Mouse (Mus musculus): ENCODE data around the gene Prkn. TPM values are rescaled to one million over a fixed set of nuclear protein-coding genes. Genes with fewer than 3 reads are reported as not detected.

Gene Prkn
- polyA plus RNA-seq, 1 experiment = 1.3 TPM

DNA sequence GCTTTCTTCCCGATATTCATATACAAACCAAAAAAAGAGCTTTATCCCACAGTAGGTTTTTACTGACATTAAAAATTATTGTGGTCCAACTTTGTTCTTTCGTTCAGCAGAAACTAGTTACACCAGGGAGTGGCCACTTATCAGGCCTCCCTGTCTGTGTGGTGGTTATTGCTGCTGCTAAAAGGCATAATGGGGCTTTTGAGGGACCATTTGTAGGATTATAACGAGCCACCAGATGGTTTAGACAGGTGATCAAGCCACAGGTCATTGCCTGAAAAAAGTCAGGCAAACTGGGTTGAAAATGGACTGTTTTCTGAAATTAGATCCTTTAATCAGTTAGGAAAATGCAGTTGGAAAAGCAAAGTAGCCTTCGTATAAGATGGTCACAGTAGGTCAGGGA, 444.1 kb downstream of the Prkn start:
- TF ChIP-seq GATA1 (IDR thresholded peaks at IDR 0.05; ENCODE audit: low read length) = no peak

DNA sequence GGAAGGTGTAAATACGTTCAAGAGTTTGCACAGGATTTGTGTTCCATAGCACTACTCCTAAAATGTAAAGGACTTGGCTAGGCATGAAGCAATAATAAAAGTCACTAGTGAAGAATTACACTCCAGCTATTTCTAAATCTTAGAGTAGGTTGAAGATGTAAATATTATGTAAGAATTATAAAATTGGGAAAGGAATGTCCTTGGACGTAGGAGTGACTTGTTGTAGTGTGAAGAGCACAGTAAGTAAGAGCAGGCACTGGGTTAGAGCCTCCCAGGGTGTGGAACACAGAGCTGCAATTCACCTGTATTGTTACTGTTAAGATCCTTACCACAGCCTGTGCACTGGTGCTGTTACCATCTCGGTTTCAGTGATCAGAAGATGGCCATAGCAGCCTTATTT, 450.0 kb downstream of the Prkn start:
- no peak for TF ChIP-seq GATA1 (IDR thresholded peaks at IDR 0.05; ENCODE audit: low read length)

DNA sequence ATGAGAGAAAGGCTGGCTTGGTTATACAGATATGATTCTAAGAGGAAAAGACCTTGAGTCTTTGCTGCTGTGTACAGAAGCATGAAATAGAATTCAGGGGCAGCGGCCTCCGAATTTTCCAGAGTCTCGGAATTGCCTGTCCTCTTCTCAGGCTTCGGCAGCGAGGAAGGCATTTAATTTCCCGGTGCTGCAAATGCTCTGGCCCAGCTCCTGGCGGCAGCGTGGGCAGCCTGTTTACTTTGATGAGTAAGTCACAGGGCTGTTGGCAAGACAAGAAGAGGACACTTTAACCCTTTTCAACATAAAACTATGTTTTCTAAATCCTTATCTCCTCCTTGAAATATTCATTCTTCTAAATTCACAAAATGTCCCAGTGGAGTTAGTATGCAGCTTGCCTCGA, 462.9 kb downstream of the Prkn start:
- no peak for TF ChIP-seq GATA1 (IDR thresholded peaks at IDR 0.05; ENCODE audit: low read length)

DNA sequence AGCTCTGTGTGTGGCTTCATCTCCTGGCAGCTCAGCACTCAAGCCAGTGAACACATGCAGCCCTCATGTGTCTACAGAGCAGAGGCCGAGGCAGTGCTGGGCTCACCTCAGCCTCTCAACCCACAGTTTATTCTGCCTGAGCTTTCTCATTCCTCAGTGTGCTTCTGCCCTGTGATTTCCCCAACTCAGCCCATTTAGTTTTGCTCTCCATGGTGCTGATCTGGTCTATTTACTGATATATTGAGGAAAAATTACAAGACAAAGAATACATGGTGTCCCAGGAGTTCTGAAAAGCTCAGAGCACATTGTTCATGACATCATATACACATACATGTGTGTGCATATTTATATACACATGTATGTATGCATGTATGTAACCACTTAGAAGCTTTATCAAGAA, 469.7 kb downstream of the Prkn start:
- TF ChIP-seq GATA1 (IDR thresholded peaks at IDR 0.05; ENCODE audit: low read length) = no peak

DNA sequence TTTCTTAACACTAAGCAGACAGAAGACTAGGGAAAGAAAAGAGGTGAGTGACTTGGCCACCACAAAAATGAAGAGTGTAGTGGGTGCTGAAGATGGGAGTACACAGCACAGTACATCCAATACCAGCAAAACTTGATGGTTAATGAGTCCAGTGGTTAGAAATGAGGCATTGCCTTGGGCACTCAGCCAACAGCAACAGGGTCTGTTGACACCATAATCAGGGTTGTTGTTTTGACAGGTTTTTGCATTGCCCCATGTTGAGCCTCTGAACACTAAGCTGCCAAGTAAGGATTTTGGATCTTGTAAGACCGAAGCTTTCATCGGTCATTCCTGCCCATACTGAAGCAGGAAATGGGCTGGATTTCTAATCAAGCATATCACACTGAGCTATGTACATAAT, 474.0 kb downstream of the Prkn start:
- TF ChIP-seq GATA1 (IDR thresholded peaks at IDR 0.05; ENCODE audit: low read length) = no peak

DNA sequence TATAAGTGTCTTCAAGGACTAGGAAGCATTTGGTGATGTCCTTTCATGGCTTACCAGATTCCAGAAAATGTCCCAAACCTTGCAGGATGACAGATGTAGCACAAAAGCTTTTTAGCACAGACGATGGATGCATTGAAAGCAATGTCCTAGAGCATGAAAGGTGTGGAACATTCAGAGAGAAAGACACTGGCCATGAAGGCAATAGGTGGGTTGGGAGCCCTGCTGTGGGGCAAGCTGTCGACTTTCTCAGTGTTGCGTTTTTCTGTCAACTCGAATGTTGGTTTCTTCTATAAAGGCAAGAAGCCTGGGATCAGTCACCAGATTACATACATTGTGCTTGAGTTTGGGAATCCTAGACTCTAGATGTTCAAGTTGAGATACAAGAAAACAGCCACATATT, 475.5 kb downstream of the Prkn start:
- TF ChIP-seq GATA1 (IDR thresholded peaks at IDR 0.05; ENCODE audit: low read length) = no peak

DNA sequence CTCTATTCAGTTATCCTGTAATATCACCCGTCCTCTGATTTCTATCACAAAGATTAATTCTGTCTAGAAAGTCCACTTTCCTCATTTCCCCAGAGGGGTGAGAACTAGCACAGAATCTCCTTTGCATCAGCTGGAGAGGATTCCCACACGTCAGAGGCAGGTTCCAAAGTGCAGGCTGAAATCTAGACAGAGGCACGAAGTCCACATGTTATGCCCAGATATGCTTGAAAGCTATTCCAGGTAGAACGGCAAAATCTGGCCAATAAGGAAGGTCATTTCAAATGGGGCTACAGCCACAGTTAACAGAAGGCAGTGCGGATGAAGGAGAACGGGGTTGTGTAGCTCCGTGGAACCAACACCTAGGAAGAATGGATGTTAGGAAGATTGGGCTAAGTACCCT, 478.8 kb downstream of the Prkn start:
- no peak for TF ChIP-seq GATA1 (IDR thresholded peaks at IDR 0.05; ENCODE audit: low read length)

DNA sequence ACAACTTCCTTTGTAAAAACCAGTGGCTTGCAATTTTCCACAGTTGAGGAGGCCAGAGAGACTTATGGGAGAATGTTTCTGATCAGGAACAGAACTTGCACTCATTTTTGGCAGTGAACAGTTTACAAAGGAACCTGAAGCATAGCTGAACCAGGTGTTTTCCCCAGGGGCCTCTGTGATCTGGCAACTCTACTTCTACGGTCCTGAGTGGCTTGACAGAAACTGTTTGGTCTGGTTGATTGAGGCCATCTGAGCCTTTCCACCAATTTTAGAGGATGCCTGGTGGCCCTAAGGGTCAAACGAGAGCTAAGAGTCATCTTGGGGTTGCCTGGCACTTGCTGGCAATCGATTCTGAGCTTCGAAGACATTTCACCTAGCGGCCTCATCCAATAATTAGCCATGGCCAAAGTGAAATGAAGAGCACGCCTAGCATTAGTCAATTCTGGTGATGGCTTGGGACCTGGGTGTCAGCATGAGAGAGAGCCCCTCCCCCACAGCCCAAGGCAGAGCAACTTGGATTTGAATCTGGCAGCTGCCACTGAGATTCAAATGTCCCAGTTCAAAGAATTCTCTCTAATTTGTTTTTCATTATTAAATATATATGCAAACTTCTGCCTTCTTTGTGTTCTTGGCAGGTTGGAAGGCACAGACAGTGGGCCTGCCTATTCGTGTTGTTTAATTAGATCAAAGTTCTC, 479.6 kb downstream of the Prkn start:
- no peak for TF ChIP-seq GATA1 (IDR thresholded peaks at IDR 0.05; ENCODE audit: low read length)

DNA sequence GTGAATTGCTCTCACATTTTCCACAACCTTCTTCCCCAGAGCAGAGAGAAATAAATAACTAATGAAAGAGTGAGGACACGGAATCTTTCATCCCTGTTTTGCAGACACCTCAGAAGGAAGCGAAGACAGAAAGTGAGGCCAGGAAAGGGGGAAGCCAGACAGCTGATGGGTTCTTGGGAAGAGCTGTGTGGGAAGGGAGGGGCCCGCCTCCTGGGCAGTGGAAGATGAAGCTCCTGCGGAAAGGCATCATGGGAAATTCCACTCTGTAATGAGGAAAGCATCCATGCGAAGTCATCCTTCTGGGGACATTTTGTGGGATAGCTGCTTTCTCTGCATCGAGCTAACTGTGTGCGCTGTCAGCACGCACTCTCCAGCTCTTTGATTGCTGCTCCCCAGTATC, 491.9 kb downstream of the Prkn start:
- TF ChIP-seq GATA1 (IDR thresholded peaks at IDR 0.05; ENCODE audit: low read length) = no peak

DNA sequence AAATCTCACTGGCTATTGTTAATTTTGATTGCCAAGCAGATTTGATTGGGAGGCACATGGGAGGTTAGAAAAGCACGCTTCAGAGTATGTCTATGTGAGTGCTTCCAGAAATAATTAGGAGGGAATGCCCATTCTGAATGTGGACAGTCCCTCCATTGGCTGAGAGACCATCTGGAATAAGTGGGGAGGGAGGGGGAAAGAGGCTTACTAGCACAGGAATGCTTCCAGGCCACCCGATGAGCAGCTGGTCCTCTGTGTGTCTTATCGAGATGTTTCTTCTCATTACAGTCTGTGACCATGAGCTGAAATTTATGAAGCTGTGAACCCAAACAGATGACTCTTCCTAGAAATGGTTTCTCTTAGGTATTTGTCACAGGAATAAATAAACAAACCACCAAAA, 493.6 kb downstream of the Prkn start:
- TF ChIP-seq GATA1 (IDR thresholded peaks at IDR 0.05; ENCODE audit: low read length) = no peak

DNA sequence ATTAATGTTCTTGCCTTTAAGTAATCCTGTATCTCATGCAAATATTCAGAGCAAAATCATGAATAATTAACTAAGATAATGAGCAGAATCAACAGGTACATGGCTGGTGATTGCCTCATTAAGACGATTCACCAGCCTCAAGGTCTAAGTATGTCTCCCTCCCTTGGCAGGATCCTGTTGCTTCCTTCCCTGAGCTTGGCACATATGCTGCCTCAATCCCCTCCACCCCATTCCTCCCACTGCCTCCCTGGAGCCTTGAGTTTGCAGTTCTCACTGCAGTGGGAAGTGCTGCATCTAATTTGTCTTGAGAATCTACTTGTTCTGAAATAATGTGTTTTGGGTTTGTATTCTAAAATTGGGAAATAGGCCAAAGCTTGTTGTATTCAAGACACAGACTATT, 496.0 kb downstream of the Prkn start:
- no peak for TF ChIP-seq GATA1 (IDR thresholded peaks at IDR 0.05; ENCODE audit: low read length)

DNA sequence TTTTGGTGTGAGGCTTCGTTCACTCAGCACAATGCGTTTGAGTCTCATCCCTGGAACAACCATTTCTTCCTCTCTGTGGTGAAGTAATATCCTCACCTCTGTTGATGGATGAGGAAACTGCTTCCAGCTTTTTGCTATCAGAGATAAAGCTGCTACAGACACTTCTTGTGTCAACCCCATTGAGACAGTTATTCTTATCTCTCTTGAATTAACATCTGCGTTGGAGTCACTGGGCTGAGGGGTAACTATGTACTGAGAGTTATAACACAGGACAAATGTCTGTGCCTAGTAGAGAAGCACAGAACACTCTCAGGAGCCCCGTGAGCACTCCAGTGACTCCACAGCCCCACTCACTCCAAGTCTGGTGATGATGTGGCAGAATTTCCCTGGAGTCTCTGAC, 500.2 kb downstream of the Prkn start:
- TF ChIP-seq GATA1 (IDR thresholded peaks at IDR 0.05; ENCODE audit: low read length) = no peak

DNA sequence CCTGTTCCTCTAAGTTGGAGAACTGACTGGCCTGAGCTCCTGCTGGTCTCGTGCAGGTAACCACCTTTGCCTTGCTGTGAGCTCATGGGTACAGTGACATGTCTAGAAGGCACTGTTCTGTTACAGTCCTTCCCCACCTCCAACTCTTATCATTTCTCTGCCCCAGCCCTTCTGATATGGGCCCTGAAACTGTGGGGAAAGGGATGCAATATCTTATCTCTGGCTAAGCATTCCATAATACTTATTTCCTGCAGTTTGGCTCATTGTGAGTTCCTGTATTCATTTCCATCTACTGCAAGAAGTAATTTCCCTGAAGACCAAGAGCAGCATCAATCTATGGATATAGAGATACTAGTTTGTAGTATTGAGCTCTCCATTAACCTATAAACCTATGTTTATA, 506.1 kb downstream of the Prkn start:
- TF ChIP-seq GATA1 (IDR thresholded peaks at IDR 0.05; ENCODE audit: low read length) = no peak

DNA sequence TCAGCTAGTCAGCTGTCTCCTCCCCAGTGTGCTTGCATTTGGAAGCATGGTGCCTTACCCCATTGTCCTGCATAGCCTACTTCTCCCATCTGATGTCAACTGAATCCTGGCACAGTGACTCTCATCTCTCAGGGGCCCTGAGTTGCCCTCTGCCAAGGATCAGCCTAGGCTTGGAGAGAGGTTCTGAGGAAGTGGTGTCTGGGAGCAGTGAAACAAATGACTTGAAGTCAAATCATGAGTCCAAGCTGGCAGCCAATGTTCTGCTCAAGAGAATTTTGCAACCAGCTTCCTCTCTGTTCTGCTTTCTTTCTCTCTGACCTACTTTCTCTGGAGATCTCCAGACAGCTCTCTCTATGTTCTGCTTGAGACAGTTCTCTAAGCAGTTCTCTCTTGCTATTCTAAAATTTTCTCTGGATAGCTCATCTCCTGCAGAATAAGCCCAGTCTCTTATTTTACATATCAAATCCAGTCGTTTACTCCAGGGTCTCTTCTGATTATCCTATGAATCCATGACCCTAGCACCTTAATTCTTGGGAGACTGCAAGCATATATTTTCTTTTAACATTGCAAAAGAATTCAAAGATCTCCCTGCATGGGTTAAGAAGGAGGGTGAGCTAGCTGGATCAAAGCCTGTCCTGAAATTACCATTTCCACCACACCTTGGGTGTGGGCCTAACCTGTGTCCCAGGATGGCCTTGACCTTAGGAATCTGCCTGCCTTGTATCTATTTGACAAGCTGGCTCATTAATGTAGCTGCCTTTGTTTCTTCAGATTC, 512.8 kb downstream of the Prkn start:
- TF ChIP-seq GATA1 (IDR thresholded peaks at IDR 0.05; ENCODE audit: low read length) = no peak

DNA sequence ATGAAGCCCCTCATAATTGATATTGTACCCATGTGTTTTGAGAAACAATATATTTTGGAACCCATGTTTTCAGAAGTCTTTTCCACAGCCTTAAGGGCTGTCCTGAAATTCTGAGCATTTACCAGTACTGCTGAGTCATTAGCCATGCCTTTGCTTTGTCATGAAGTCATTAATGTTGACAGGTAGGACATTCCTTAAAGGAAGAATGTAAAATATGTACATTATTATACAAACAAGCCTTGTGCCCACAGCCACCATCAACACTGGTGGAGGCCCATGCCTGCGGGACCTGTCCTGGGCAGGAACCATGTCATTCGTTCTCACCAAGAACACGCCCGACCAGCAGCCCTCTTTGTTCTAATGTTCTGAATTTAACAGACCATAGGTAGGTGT, 513.4 kb downstream of the Prkn start:
- TF ChIP-seq GATA1 (IDR thresholded peaks at IDR 0.05; ENCODE audit: low read length) = no peak

DNA sequence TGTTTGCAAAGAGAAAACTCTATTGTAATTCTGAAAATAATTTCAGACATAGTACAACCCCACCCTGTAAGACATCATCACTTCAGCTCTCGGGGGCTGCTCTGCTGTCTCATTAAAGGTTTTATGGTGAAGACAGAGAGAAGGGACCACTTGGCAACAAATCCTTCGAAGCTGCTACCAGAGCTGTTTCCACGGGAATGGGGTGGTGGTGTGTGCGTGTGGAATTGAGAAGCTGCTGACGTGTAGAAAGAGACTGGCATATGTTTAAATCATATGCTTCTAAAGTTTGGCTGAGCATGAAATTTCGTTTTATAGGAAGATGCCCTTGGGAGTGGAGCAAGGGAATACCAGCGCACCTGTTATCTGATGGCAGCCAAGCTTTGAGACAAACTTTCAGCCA, 514.2 kb downstream of the Prkn start:
- TF ChIP-seq GATA1 (IDR thresholded peaks at IDR 0.05; ENCODE audit: low read length) = no peak

DNA sequence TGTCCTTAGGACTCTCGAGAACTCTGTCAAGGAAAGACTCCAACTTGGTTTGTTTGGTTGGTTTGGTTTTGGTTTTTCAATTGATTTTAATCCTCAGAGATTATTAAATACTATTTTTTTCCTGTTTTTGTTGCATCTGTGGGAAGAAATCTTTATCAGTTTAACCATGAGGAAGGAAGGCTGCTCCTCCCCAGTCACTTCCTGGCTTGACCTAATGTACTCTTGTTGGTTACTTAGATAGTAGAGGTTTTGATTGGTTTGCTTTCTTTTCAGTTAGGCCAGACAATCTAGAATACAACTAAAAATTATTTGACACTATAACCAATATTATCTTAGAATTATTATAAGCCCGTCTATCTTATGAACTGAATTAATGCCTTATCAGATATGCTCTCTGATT, 535.3 kb downstream of the Prkn start:
- no peak for TF ChIP-seq GATA1 (IDR thresholded peaks at IDR 0.05; ENCODE audit: low read length)
